Mouse (Mus musculus): ENCODE results near the gene Cdkl3. TPM values are rescaled to one million over a fixed set of nuclear protein-coding genes. Genes with fewer than 3 reads are reported as not detected.

Gene Cdkl3
- polyA plus RNA-seq, 1 experiment from 2014 or later: 20.4 TPM

DNA sequence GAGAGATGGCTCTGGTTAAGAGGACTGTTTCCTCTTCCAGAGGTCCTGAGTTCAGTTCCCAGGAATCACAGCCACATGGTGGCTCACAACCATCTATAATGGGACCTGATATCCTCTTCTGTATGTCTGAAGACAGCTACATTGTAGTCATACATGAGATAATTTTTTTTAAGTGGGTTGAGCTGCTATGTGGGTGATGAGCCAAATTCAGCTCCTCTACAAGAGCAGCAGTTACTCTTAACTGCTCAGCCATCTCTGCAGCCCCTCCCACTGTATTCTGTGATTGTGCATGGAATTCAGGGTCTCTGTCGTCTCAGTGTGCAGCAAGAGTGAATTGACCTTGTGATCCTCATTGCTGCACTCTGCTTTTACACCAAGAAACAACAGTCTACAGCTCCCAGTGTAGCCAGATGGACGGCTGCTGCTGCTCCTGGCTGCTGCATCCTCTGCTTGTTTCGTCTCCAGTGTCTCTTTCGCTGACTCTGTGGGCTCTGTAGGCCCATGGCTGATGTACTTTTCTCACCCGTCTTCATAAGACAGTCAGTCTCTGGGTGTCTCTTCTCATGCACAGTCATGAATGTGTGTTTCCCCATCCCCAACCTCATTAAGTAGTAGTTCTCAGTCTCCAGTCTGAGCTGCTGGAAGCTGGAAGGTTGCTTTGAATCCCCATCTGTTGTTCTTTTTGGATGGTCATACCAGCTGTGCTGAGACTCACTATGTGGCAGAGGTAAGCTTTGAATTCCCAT lies 124.5 kb downstream of the Cdkl3 start:
- ATAC-seq: no peak; the same call in 1 of the 2 replicates
- H3K9ac ChIP-seq (ENCODE audit: low read length): no peak overlapping the region
- DNase-seq (ENCODE audit: low spot score): no peak
- no peaks in the 10 kb centered on the region for H3K9me3 ChIP-seq (replicated peaks; ENCODE audit: control insufficient read depth, low read length)
- no peak overlapping the region for H3K27ac ChIP-seq (ENCODE audit: low read depth, low read length)
- WGBS: 65% methylated on average over 5 of the region's 5 CpGs
- no peak overlapping the region for H3K4me2 ChIP-seq (ENCODE audit: low read length)
- H3K4me1 ChIP-seq (ENCODE audit: control insufficient read depth, insufficient read depth, low read length): no peaks in the 10 kb centered on the region
- H3K27me3 ChIP-seq (replicated peaks; ENCODE audit: control insufficient read depth, insufficient read depth, low read length): no peaks in the 10 kb centered on the region
- peaks cover 30% of the 10 kb centered on the region for H3K36me3 ChIP-seq (ENCODE audit: control insufficient read depth, insufficient read depth, low read length)
- no peak overlapping the region for H3K4me3 ChIP-seq (ENCODE audit: low read depth, low read length)

DNA sequence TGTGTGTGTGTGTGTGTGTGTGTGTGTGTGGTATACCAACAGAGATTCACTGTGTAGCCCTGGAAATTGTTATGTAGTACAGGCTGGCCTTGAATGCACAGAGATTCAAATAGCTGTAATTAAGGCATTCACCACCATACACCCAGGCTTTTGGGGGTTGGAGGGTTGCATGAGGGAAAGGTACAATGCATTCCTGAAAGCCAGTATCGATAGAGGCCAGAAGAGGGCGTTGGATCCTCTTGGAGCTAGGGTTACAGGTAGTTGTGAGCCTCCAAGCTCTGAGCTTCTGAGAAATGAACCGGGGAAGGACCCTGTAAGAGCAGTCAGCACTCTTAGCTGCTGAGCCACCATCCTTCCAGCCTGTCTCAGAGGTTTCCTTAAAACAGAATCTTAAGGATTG lies 125.2 kb downstream of the Cdkl3 start:
- Histone ChIP-seq H3K9me3 (replicated peaks; ENCODE audit: control insufficient read depth, low read length) (no peaks in the 10 kb centered on the region), H3K4me1 (ENCODE audit: control insufficient read depth, insufficient read depth, low read length) (no peaks in the 10 kb centered on the region), H3K4me2 (ENCODE audit: low read length) (no peak overlapping the region), H3K27ac (ENCODE audit: low read depth, low read length) (no peak overlapping the region), H3K27me3 (replicated peaks; ENCODE audit: control insufficient read depth, insufficient read depth, low read length) (no peaks in the 10 kb centered on the region), H3K4me3 (ENCODE audit: low read depth, low read length) (no peak overlapping the region), H3K36me3 (ENCODE audit: control insufficient read depth, insufficient read depth, low read length) (peaks cover 24% of the 10 kb centered on the region), H3K9ac (ENCODE audit: low read length) (no peak overlapping the region)
- DNase-seq (ENCODE audit: low spot score): no peak
- no peak for ATAC-seq
- 32% methylated on average over 3 of the region's 3 CpGs for WGBS

DNA sequence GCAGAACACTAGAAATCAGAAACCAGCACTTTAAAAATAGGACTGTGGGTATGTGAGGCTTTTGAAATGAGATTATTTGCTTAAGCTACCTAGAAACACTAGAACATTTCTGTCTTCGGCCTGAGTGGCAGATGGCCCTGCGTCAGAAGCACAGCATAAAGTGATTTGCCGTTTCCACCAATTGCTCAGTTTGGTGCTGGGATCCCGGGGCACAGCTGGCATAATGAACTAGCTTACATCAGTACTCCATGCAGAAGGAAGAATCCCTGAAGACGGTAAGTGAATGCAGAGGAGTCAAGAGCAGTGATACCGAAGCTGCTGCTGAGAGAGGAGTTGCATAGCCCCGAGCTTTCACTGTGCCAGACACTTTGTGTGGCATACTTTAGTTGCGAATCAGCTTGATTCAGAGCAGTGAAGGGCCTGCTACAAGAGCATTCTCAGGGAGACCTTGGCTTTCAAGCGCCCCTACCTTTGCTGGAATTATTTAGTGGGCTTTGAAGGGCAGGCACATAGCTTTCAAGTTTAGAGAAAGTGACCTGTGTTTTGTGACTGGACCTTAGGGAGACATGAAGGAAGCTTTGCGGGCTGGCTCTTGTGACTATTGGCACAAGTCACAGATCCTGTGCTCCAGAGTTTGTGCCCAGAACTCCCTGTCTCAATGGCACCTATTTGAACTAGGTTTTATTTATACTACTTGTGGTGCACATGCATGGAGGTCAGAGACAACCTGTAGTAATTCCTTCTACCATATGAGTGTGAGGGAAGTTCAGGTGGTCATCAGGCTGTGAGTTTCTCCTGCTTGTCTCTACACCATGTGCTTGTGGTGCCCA lies 125.8 kb downstream of the Cdkl3 start:
- no peak for DNase-seq (ENCODE audit: low spot score)
- no peak for ATAC-seq
- H3K27ac ChIP-seq (ENCODE audit: low read depth, low read length): no peak overlapping the region

DNA sequence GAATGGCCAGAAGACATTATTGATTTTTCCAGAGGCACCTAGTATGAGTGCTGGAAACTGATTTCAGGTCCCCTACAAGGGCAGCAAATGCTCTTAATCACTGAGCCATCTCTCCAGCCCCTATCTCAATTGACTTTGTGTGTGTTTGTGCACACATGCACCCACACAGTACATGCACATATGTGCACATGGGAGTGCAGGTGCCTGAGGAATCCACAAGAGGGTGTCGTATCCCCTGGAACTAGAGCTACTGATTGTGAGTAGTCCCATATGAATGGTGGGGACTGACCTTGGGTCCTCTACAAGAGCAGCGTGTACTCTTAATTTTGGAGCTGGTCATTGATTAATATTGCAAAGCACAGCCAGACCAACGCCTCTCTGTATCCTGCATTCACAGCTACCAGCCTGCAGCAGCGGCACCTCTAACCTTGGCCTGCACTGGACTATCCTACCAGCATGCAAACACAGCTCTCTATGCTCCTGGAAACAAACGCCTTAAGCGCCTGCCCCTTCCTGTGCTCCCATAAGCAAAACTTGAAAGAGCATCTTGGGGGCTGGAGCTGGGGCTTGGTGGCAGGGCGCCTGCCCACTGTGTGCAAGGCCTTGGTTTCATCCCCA lies 126.5 kb downstream of the Cdkl3 start:
- no peaks in the 10 kb centered on the region for H3K4me1 ChIP-seq (ENCODE audit: control insufficient read depth, insufficient read depth, low read length)
- H3K36me3 ChIP-seq (ENCODE audit: control insufficient read depth, insufficient read depth, low read length): peaks cover 11% of the 10 kb centered on the region; the same call in 1 of the 2 replicates
- H3K9ac ChIP-seq (ENCODE audit: low read length): no peak overlapping the region
- ATAC-seq (no peak), DNase-seq (ENCODE audit: low spot score) (no peak)
- H3K27ac ChIP-seq (ENCODE audit: low read depth, low read length): no peak overlapping the region
- H3K4me3 ChIP-seq (ENCODE audit: low read depth, low read length): no peak overlapping the region
- H3K9me3 ChIP-seq (replicated peaks; ENCODE audit: control insufficient read depth, low read length): peaks cover 2% of the 10 kb centered on the region; the same call in 1 of the 2 replicates
- no peak overlapping the region for H3K4me2 ChIP-seq (ENCODE audit: low read length)
- WGBS: 79% methylated on average over 7 of the region's 7 CpGs
- no peaks in the 10 kb centered on the region for H3K27me3 ChIP-seq (replicated peaks; ENCODE audit: control insufficient read depth, insufficient read depth, low read length)

More for the DNA sequence above, 125.8 kb downstream of the Cdkl3 start:
- Histone ChIP-seq H3K27me3 (replicated peaks; ENCODE audit: control insufficient read depth, insufficient read depth, low read length) (no peaks in the 10 kb centered on the region), H3K9ac (ENCODE audit: low read length) (no peak overlapping the region), H3K4me2 (ENCODE audit: low read length) (no peak overlapping the region), H3K9me3 (replicated peaks; ENCODE audit: control insufficient read depth, low read length) (no peaks in the 10 kb centered on the region), H3K36me3 (ENCODE audit: control insufficient read depth, insufficient read depth, low read length) (peaks cover 18% of the 10 kb centered on the region), H3K4me1 (ENCODE audit: control insufficient read depth, insufficient read depth, low read length) (no peaks in the 10 kb centered on the region), H3K4me3 (ENCODE audit: low read depth, low read length) (no peak overlapping the region)
- 79% methylated on average over 10 of the region's 10 CpGs for WGBS

Small RNA genes lying within 50 kb of the gene (microRNA-seq; reads per million reads assigned to microRNA genes)
- gene Gm24157 (not detected), gene Mir3061 (22.4 reads per million, percentile 39 among the genes with 10 or more reads in this experiment)

Other genes with a start within 250 kb of the Cdkl3 start
- 7.5 and 11.6 TPM in 2 replicates for gene Sec24a, start 240.6 kb upstream of the Cdkl3 start, polyA plus RNA-seq (2014; fragmentation: Nextera tagmentation; extraction: Ambion mirVana)
- gene Sar1b, start 240.5 kb upstream of the Cdkl3 start, polyA plus RNA-seq (2014; fragmentation: Nextera tagmentation; extraction: Ambion mirVana): 179 and 184 TPM in 2 replicates
- 0.20 and 0.23 TPM in 2 replicates for gene Jade2, start 146.6 kb upstream of the Cdkl3 start, polyA plus RNA-seq (2014; fragmentation: Nextera tagmentation; extraction: Ambion mirVana)
- gene Cdkn2aipnl, start 36.6 kb upstream of the Cdkl3 start, polyA plus RNA-seq (2014; fragmentation: Nextera tagmentation; extraction: Ambion mirVana): 117 and 121 TPM in 2 replicates
- 189 and 211 TPM in 2 replicates for gene Ube2b, start 3.5 kb upstream of the Cdkl3 start, polyA plus RNA-seq (2014; fragmentation: Nextera tagmentation; extraction: Ambion mirVana)
- 137 and 140 TPM in 2 replicates for gene Ppp2ca, start 94.5 kb downstream of the Cdkl3 start, polyA plus RNA-seq (2014; fragmentation: Nextera tagmentation; extraction: Ambion mirVana)
- gene Olfr1373, start 141.3 kb downstream of the Cdkl3 start, polyA plus RNA-seq (2014; fragmentation: Nextera tagmentation; extraction: Ambion mirVana): not detected in 2 replicates
- gene Olfr1371, start 209.8 kb downstream of the Cdkl3 start, polyA plus RNA-seq (2014; fragmentation: Nextera tagmentation; extraction: Ambion mirVana): not detected in 2 replicates
- gene Skp1a, start 227.8 kb downstream of the Cdkl3 start, polyA plus RNA-seq (2014; fragmentation: Nextera tagmentation; extraction: Ambion mirVana): 1,258 and 1,335 TPM in 2 replicates